Comparison of ENCODE assay signal across 18 mouse cellular contexts in the genomic region with DNA sequence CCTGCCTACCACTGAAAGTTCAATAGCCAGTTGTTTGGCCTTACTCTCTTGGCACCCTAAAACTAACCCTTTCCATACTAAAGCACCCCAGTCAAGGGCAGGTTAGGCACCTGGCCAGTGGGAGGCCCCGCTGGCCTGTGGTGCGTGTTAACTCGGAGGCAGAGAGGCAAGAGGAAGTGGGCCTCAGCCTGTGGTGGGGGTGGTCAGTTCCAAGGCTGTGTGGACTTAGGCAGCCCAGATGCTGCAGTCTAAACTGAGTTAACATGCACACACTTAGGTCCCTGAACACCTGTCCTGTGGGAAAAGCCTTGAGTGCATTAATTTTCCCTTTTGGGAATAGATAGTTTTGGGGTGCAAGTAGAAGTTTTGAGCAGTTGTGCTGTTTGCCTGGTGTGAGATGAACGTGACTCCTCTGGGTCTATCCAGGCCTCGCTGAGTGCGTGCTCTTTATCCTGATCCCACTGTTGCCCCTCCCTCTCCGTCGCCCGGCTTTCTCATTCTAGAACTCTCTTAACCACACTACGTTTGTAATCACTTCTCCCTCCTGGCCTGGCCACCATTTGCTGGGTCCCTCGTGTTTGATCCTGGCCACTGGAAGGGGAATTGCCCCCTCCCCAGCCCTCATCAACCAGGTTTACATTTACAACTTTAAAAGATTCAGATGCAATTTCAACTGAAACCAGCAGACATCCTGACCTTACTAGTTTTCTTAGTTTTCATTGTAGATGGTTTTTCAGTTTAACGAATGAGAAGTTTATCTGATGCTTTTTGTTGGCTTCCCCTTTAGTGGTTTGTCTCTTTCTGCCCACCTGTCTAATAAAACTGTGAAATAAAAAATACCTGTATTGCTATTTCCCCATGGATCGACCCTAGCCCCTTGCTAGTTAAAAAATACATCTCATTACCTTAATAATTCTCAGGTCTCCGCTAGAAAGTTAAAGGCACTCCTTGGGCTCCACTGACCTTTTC. TPM values are rescaled to one million over a fixed set of nuclear protein-coding genes. Genes with fewer than 3 reads are reported as not detected.
DNase-seq lines count a peak whose midpoint lies in the region; ATAC-seq and TF ChIP-seq lines count a peak whose summit lies in the region.
"Had no signal": no experiment of that assay in that cellular context is flagged by ENCODE, and none has a peak within 500 bp of the region (broad histone marks: within the 10 kb centered on the region; RNA-seq: fewer than 3 reads in every experiment).

No protein-coding gene starts in this region.

- no peak for TF ChIP-seq CTCF in thymus, adult 2 months (IDR thresholded peaks at IDR 0.05; ENCODE audit: borderline replicate concordance, control insufficient read depth, extremely low read depth, insufficient read depth, low read length, poor library complexity)

- no peak for TF ChIP-seq POLR2A in thymus, adult 2 months (IDR thresholded peaks at IDR 0.05; ENCODE audit: control insufficient read depth, extremely low read depth, insufficient read depth, low read length, poor library complexity)

- ATAC-seq in embryonic facial prominence, embryonic 12.5 days (ENCODE audit: insufficient number of reproducible peaks, insufficient read depth, low FRiP score, low TSS enrichment), result no peak
- no peak for ATAC-seq in forebrain, embryonic 11.5 days (replicated peaks; ENCODE audit: low FRiP score)
- ATAC-seq: forebrain, embryonic 13.5 days had no signal

- DNase-seq in embryonic facial prominence, embryonic 10.5 days (ENCODE audit: low spot score), result no peak
- DNase-seq in thymus, adult 2 months, result no peak
- DNase-seq in thymus, postnatal 10 days (ENCODE audit: low spot score in 2 of 2), result no peak
- DNase-seq in lung, postnatal 25 days (ENCODE audit: low spot score), result no peak
- DNase-seq in forebrain, embryonic 11.5 days (ENCODE audit: low spot score), result no peak
- DNase-seq in T-cell, adult 2 months (ENCODE audit: low spot score), result no peak
- DNase-seq: adrenal gland, adult 2 months; cerebellum, adult 11 months; cerebellum, postnatal 25 days; gastrocnemius, postnatal 10 days; kidney, adult 9 months; lung, embryonic 14.5 days; right cerebral cortex, postnatal 25 days; thymus, adult 18-20 months had no signal

- no peaks in the 10 kb centered on the region for H3K4me1 ChIP-seq in embryonic facial prominence, embryonic 12.5 days
- no peaks in the 10 kb centered on the region for H3K4me1 ChIP-seq in embryonic facial prominence, embryonic 10.5 days
- H3K4me1 ChIP-seq in thymus, adult 2 months (replicated peaks; ENCODE audit: control insufficient read depth, insufficient read depth, low read length), result no peaks in the 10 kb centered on the region; the same call in 1 of the 2 replicates
- H3K4me1 ChIP-seq in megakaryocyte, embryonic 14.5 days, result peaks cover 37% of the 10 kb centered on the region
- H3K4me1 ChIP-seq in forebrain, embryonic 11.5 days (replicated peaks; ENCODE audit: control insufficient read depth, insufficient read depth, low read length), result no peaks in the 10 kb centered on the region

- H3K36me3 ChIP-seq in embryonic facial prominence, embryonic 12.5 days, result peaks cover 78% of the 10 kb centered on the region
- peaks cover 99% of the 10 kb centered on the region for H3K36me3 ChIP-seq in embryonic facial prominence, embryonic 10.5 days (replicated peaks)
- peaks cover 61% of the 10 kb centered on the region for H3K36me3 ChIP-seq in thymus, adult 2 months (ENCODE audit: control insufficient read depth, insufficient read depth, low read length)
- H3K36me3 ChIP-seq in megakaryocyte, embryonic 14.5 days (replicated peaks; ENCODE audit: low read length), result peaks cover 98% of the 10 kb centered on the region
- H3K36me3 ChIP-seq in forebrain, embryonic 11.5 days (ENCODE audit: control insufficient read depth, insufficient read depth, low read length), result peaks cover 14% of the 10 kb centered on the region

- no peak overlapping the region for H3K4me2 ChIP-seq in embryonic facial prominence, embryonic 12.5 days (replicated peaks)
- H3K4me2 ChIP-seq in forebrain, embryonic 11.5 days (ENCODE audit: low read depth, low read length, severe bottlenecking), result no peak overlapping the region
- H3K4me2 ChIP-seq: forebrain, embryonic 13.5 days; lung, embryonic 14.5 days; neural tube, embryonic 13.5 days had no signal

- H3K27me3 ChIP-seq in embryonic facial prominence, embryonic 12.5 days, result no peaks in the 10 kb centered on the region
- no peaks in the 10 kb centered on the region for H3K27me3 ChIP-seq in embryonic facial prominence, embryonic 10.5 days (replicated peaks; ENCODE audit: low read depth, poor library complexity, severe bottlenecking)
- no peaks in the 10 kb centered on the region for H3K27me3 ChIP-seq in thymus, adult 2 months (ENCODE audit: control insufficient read depth, insufficient read depth, low read length)
- no peaks in the 10 kb centered on the region for H3K27me3 ChIP-seq in megakaryocyte, embryonic 14.5 days (replicated peaks)
- no peaks in the 10 kb centered on the region for H3K27me3 ChIP-seq in forebrain, embryonic 11.5 days (ENCODE audit: control insufficient read depth, insufficient read depth, low read length)
- H3K27me3 ChIP-seq: forebrain, embryonic 13.5 days; neural tube, embryonic 13.5 days had no signal

- no peak overlapping the region for H3K9ac ChIP-seq in embryonic facial prominence, embryonic 12.5 days
- H3K9ac ChIP-seq in forebrain, embryonic 11.5 days (ENCODE audit: low read length), result no peak overlapping the region
- H3K9ac ChIP-seq: forebrain, embryonic 13.5 days; lung, embryonic 14.5 days; neural tube, embryonic 13.5 days had no signal

- WGBS in embryonic facial prominence, embryonic 12.5 days, result 69% methylated on average over 14 of the region's 14 CpGs
- 76% methylated on average over 14 of the region's 14 CpGs for WGBS in embryonic facial prominence, embryonic 10.5 days
- 60% methylated on average over 14 of the region's 14 CpGs for WGBS in thymus, adult 2 months
- 75% methylated on average over 14 of the region's 14 CpGs for WGBS in forebrain, embryonic 11.5 days

- H3K27ac ChIP-seq in embryonic facial prominence, embryonic 12.5 days, result peak overlapping the region; percentile 26; the same call in 1 of the 2 replicates
- H3K27ac ChIP-seq in embryonic facial prominence, embryonic 10.5 days (replicated peaks), result no peak overlapping the region
- peak overlapping the region; percentile 15; the same call in 1 of the 2 replicates for H3K27ac ChIP-seq in thymus, adult 2 months (ENCODE audit: control insufficient read depth, insufficient read depth, low read length)
- no peak overlapping the region for H3K27ac ChIP-seq in forebrain, embryonic 11.5 days (ENCODE audit: low read depth, low read length)
- H3K27ac ChIP-seq: forebrain, embryonic 13.5 days; neural tube, embryonic 13.5 days had no signal

- H3K9me3 ChIP-seq in embryonic facial prominence, embryonic 12.5 days, result no peaks in the 10 kb centered on the region
- H3K9me3 ChIP-seq in embryonic facial prominence, embryonic 10.5 days, result no peaks in the 10 kb centered on the region
- no peaks in the 10 kb centered on the region for H3K9me3 ChIP-seq in megakaryocyte, embryonic 14.5 days
- H3K9me3 ChIP-seq in forebrain, embryonic 11.5 days (ENCODE audit: control insufficient read depth, low read length), result no peaks in the 10 kb centered on the region
- H3K9me3 ChIP-seq: forebrain, embryonic 13.5 days; neural tube, embryonic 13.5 days had no signal

- H3K4me3 ChIP-seq in embryonic facial prominence, embryonic 12.5 days, result no peak overlapping the region
- H3K4me3 ChIP-seq in embryonic facial prominence, embryonic 10.5 days, result no peak overlapping the region
- no peak overlapping the region for H3K4me3 ChIP-seq in thymus, adult 2 months (ENCODE audit: control insufficient read depth, insufficient read depth, low read length)
- peak overlapping the region; percentile 23 for H3K4me3 ChIP-seq in megakaryocyte, embryonic 14.5 days (replicated peaks)
- H3K4me3 ChIP-seq in forebrain, embryonic 11.5 days (ENCODE audit: low read depth, low read length), result no peak overlapping the region
- H3K4me3 ChIP-seq: forebrain, embryonic 13.5 days; neural tube, embryonic 13.5 days had no signal

RNA-seq across cellular contexts. Expression of a gene that starts 57.3 kb away (rescaled TPM):
- 104 and 119 TPM in 2 replicates for polyA plus RNA-seq in embryonic facial prominence, embryonic 12.5 days (2016; fragmentation: Nextera tagmentation; extraction: Ambion mirVana)
- 95.7 and 96.7 TPM in 2 replicates for polyA plus RNA-seq in embryonic facial prominence, embryonic 10.5 days (2016; fragmentation: Nextera tagmentation; extraction: Ambion mirVana)
- polyA plus RNA-seq in thymus, adult 2 months (2012; rRNA removed), result 41.1 and 47.5 TPM in 2 replicates
- 25.8 and 32.8 TPM in 2 replicates for polyA plus RNA-seq in megakaryocyte, embryonic 14.5 days (2012; ENCODE audit: insufficient read depth, low replicate concordance)
- polyA plus RNA-seq in forebrain, embryonic 11.5 days (2014; fragmentation: Nextera tagmentation; extraction: Ambion mirVana), result 97.3 and 105 TPM in 2 replicates

Comparison
In these comparisons a context has a peak if more than half of its experiments do, and no peak if none do; other contexts are left out.
1. H3K27ac ChIP-seq: peak in embryonic facial prominence, embryonic 12.5 days (single experiment) and thymus, adult 2 months (single experiment); none in embryonic facial prominence, embryonic 10.5 days (single experiment) and forebrain, embryonic 11.5 days (single experiment).